Mouse (Mus musculus) embryo, embryonic 10.5 days (tissue): ENCODE data around the gene Tspan1.

Source experiments
- DNase-seq: peaks from one replicate; pipeline ENCODE4 v3.0.0-alpha.2; 2015; ENCODE audit warnings: low spot score

Tspan1 gene

DNA sequence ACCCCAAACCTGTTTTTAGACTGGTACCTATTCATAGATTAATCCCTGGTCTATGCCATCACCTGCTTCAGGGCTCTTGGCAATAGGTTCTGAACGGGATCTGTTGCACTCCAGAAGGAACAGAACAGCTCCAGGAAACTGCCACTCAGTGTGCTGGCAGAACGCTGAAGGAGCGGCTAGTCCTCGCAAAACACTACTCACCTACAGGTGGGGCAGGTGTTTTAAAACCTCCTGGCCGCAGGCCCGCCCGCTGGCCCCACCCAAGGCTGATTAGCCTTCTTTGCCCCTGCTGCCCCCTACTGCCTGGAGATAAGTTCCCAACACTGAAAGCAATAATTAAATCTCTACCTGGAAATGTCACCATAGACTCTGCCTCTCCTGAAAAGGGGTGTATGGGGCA, at the start of gene Tspan1:
Gene Tspan1 (minus strand): TSS at position 198 of the 400 bp plus-strand sequence.
- no peak for DNase-seq

DNA sequence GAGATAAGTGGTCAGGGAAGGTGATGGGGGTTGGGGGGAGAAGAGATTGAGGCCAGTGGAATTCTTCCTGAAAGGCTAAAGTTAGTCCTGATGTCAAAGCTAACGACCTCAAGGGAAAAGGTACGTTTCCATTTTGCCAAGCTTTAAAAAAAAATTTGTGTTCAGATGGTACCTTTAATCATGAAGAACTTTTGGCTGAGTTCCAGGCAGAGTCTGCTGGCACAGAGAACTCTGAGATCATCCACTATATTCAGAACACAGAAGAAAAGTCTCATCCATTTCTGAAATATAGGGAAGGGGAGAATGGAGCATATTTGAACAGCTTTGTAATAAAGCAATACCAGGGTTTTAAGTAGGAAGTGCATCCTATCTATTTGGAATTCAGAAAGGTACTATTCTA, 49.6 kb upstream of the Tspan1 start:
- DNase-seq: no peak

DNA sequence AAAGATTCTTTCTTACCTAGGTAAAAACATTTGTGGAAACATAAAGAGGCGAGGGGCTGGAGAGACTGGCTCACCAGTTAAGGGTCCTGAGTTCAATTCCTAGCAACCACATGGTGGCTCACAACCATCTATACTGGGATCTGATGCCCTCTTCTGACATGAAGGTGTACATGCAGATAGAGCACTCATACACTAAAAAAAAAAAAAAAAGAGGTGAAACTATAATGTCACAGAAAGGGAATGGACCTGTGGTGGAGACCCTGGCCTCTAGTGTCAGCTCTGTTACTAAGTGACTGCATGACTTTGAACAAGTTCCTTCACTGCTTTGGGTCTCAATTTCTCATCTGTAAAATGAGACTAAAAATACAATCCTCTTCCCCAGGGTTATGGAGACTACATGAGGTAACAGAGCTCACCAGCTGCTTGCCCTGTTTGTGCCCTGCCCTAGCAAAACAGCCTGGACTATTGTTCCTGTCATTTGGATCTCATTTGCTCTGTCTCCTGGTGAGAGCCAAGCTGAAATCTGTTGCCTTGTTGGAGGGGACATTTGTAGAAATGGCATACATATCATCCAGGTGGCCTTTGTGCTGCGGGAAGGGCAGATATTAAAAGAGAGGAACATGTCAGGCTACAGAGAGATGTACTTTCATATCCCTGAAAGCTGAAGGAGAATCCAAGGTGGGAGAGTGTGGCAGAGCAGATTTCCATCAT, 48.6 kb upstream of the Tspan1 start:
- DNase-seq: no peak

GRCm38 (mm10) chr4:116208891-116209290, 41.5 kb upstream of the Tspan1 start:
- DNase-seq: no peak

DNA sequence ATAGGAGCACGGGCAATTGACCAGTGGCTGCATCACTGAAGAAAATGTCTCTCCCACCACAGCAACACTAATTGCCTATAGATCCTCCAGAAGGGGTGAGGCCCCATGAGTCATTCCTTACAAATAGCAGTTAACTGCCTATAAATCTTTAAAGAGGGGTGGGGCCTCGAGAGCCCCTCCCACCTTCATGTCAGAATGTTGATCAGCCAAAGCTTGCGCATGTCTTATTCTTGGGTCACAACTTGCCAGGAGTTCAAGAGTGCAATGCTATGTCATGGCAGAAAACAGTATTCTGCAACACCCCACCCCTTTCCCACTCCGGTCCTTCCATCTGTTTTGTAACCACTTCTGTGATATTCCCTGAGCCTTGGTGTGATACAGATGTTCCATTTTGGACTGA, 39.1 kb upstream of the Tspan1 start:
- no peak for DNase-seq

GRCm38 (mm10) chr4:116204422-116204821, 37.0 kb upstream of the Tspan1 start:
- no peak for DNase-seq

- DNase-seq: no peak
These were observed 31.0 kb upstream of the Tspan1 start for GRCm38 (mm10) chr4:116198422-116198821.

- DNase-seq: no peak
These were observed 26.4 kb upstream of the Tspan1 start for GRCm38 (mm10) chr4:116193583-116194383.

- no peak for DNase-seq
These were observed 25.0 kb upstream of the Tspan1 start for GRCm38 (mm10) chr4:116192286-116192835.

GRCm38 (mm10) chr4:116185083-116185482, 17.7 kb upstream of the Tspan1 start:
- no peak for DNase-seq

DNA sequence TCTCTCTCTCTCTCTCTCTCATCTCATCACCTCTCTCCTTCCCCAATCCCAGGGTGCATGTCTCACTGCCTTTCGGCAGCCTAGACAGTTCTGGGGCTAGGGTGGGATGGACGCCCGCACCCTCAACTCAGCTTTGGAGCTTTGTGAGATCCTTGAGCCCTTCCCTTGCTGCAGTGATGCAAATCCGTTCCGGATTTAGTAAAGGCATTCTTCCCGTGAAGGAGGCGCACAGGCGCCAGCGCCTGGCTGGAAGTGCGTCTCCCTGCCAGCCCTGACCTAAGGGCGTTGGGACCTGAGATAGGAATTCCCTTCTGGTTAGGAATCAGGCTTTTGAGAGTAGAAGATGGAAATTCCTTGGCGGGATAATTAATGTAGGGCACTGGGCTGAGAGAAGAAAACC, 15.3 kb upstream of the Tspan1 start:
- no peak for DNase-seq

DNA sequence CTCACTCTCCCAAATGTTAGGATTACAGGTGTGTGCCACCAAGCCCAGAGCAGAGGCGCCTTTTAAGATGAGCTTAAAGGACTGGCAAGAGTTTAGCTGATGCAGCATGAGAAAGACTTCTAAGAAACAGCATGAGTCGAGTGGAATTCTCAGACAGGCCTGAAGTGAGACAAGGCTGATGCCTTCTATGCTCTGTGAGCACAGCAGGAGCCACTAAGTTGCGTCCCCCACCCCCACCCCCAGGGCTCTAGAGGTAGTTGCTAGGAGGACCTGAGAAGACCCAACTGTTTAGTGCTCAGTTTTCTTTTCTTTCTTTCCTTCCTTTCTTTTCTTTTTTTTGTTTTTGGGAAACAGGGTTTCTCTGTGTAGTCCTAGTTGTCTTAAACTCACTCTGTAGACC, 14.7 kb upstream of the Tspan1 start:
- DNase-seq: no peak

DNA sequence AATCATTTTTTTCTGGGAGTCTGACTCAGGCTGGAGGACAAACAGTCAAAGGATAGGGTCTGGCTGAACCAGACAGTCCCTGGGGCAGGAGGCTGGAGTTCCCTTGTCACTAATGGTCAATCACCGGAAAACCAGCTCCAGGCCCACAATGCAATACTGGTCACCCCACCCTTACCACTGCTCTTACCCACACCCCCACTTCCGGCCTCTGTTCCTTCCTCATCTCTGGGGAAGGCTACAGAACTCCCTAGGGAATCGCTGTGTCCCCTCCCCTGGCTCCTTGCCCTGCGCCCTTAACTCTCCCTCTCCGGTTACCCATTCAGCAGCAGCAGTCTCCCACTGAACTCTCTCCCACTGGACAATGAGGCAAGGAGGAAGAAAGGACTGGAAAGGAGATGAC, 9.7 kb upstream of the Tspan1 start:
- no peak for DNase-seq

DNA sequence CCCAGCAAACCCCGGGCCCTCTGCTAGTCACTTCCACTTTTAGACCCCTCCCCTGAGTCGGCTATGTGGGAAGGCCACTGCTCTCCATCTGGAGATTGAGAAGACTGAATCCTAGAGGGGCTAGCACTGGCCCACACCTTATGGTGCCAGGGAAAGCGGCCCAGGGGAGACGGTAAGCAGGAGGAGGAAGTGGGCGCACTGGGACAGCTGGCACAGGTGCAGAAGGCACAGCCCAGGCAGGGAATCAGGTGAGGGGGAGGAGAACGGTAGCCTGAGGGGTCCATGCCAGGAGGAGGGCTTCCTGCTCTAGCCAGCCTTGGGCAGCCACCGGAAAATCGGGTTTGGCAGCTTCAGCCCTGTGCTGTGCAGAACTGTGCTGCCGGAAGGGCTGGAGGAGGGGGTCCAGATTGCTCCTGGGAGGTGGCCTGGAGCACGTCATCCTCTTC, 9.2 kb upstream of the Tspan1 start:
- DNase-seq: no peak

DNA sequence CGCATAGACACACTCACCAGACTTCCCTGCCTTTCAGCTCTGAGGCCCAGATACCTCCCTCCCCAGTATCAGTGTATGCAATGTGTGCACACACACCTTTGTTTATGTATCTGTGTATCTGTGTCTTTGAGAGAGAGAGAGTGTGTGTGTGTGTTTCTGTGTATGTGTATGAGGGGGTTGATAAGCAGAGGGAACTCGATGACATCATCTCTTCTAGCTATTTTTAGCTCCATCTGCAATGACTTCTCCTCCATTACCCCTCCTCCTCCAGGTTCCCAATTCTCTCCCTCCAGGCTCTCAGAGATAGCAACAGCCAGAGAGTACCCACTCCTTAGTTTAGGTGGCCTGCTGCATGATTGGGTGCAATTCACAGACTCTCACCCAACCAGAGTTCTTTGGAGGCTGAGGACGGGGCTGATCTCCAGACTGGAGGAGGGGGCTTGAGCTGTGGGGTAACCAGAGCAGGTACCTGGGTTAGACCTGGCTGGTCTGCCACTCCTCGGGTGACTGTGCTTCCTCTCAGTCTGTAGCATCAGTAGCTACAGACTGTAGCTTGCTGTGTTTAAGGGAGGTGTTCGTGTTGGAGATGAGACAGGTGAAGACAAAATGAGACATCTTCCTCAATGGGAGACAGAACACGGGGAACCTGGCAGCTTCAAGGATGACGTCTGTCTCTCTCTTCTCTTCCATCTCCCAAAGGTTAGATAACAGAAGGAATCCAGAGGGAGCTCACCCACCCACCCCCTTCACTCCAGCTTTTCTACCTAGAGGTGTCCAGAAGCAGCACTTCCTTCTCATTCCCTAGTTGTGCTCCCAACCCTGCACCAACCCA, 8.5 kb upstream of the Tspan1 start:
- no peak for DNase-seq

DNA sequence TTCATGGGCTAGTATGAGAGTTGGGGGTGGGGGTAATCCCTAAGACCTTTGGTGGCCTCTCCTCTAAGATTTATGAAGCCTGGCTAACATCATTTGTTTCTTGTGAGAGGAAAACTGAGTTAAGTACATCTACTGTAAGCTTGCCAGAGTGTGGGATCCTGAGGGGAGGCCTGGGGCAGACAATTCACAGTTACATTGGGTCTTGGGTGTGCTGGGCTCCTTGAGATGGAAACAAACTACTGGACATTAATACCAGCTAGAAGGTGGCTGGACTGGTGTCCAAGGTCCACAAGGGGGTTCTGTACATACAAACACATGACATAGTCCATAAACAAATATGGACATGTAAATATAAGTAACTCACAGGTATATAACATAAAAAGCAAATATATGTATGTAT, 7.7 kb upstream of the Tspan1 start:
- DNase-seq: no peak

DNA sequence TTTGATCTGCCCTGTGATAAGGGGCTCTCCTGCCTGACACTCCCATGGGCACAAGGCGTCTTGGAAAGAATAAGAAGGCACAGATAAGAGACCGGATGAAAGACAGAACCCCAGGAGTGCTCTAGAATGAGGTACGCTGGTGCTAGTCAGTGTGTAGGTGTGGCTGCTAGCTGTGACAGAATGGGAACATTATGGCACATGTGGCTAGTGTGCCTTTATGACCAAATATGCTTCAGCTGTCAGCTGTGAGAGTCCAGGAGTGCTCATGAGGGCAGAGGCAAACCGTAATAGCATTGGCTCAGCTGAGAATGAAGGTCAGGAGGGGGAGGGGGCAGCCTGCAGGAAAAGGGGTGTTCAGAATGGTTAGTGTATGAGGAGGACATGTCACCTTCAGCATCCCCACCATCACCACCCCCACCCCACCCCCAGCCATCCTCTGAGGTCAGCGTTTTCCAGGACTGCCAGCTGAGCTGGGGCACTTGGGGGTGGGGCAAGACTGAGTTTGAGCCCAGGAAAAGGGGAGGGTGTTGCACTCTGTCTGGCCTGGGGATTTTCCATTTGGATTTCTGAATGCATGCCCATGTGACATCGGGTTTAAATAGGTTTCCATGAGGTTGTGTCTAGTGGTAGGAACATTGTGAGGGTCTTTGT, 7.2 kb upstream of the Tspan1 start:
- no peak for DNase-seq

DNA sequence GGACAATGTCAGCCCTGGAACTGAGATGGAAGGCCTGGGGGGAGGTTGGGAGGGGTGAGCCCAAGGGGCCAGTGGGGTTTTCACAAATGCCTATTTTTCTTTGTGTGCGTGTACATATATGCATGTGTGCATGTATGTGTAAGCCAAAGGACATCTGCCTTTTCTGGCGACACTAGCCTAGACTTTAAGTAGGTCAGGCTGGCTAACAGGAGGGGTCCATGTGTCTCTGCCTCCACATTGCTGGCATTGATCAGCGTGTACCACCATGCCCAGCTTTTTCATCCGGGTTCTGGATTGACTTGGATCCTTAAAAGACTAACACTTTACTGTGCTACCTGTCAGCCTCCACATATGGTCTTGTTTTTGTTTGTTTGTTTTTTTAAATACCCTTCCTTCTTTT, 6.4 kb upstream of the Tspan1 start:
- no peak for DNase-seq

DNA sequence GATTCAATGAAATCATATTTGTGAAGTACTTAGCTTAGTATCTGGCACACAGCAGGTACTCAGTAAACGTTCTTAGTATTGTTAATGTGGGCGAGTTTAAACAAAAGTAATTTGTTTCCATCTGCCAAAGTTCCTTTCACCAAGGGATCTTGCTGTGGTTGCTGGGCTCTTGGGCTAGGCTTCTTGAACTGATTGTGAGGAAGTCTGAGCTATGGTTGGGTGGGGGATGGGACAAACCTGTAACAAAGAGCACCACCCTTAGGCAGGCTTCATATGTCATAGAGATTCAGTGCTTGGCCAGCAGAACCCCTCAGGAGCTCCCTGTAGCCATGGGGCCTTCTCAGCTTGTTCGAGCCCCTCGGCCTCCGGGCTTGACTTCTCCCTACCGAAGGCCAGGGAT, 5.7 kb upstream of the Tspan1 start, which contains the start of the genes 1700042G07Rik and Gm49337:
Gene 1700042G07Rik (plus strand): TSS at position 301 of the 400 bp plus-strand sequence.
Gene Gm49337 (plus strand): TSS at position 313 of the 400 bp plus-strand sequence.
- no peak for DNase-seq

DNA sequence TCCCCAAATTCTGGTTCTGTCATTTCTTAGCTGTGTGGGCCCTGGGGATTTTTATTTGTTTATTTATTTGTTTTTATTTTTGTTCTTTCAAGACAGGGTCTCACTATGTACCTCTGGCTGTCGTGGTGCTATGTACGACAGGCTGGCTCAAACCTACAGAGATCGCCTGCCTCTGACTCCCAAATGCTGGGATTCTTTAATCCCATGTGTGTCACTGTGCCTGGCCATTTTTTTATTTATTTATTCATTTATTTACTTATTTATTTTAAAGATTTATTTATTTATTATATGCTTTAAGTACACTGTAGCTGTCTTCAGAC, 1.9 kb upstream of the Tspan1 start:
- no peak for DNase-seq

DNA sequence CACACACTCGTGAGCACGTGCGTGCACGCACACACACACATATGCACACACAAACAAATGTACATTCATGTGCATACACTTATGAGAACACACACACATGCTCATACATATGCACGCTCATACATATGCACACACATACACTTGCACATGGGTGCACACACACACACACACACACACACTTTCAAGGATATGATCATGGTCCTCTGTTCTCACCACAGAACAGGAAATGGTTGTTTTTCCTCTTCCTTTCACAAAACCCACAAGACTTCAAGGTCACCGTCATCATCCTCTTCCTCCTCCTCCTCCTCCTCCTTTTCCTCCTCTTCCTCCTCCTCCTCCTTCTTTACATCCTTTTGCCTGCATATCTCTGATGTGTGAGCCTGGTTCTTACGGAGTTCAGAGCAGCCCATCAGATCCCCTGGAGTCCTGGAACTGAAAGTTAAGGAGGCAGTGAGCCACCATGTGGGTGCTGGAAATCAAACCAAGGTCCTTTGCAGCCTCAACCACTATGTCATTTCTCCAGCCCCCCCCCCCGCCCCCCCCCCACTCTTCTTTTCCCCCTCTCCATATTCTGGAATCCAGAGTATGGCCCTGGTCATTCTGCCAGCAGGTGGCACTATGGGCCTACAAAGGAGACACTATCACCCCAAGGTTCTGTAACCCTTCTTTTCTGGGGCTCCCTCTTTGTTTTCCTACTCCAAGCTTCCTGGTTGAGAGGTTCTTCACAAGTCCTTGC, 1.4 kb upstream of the Tspan1 start:
- DNase-seq: peak; percentile 76
